Mouse (Mus musculus) testis, adult 2 months (tissue): ENCODE data around the gene Atf4. TPM values are rescaled to one million over a fixed set of nuclear protein-coding genes. Genes with fewer than 3 reads are reported as not detected.
A peak's percentile ranks its signal among the peaks of the same experiment; 100 is the strongest.

Experiments used
- H3K27ac ChIP-seq: fragments of 200-500 bp; 2 replicates; pipeline ENCODE4 v1.5.1; 2012; ENCODE audit warnings: low read depth, low read length; ENCODE audit not compliant: control insufficient read depth, insufficient read depth
- H3K27me3 ChIP-seq: fragments of 200-500 bp; 2 replicates; pipeline ENCODE4 v1.6.1; 2012; ENCODE audit warnings: mild to moderate bottlenecking, low read length, moderate library complexity; ENCODE audit not compliant: control insufficient read depth, insufficient read depth
- H3K36me3 ChIP-seq: fragments of 200-500 bp; 2 replicates; pipeline ENCODE4 v1.6.1; 2012; ENCODE audit warnings: mild to moderate bottlenecking, low read length; ENCODE audit not compliant: control insufficient read depth, insufficient read depth
- H3K4me1 ChIP-seq: fragments of 200-500 bp; 2 replicates; pipeline ENCODE4 v1.6.1; 2012; ENCODE audit warnings: low read length; ENCODE audit not compliant: control insufficient read depth, insufficient read depth
- H3K4me3 ChIP-seq: fragments of 200-500 bp; 2 replicates; pipeline ENCODE4 v1.5.1; 2012; ENCODE audit warnings: low read depth, mild to moderate bottlenecking, low read length, moderate library complexity, mixed read lengths; ENCODE audit not compliant: control insufficient read depth
- CTCF ChIP-seq: fragments of 200-500 bp; IDR thresholded peaks from 2 replicates; pipeline ENCODE4 v1.5.1; 2012; ENCODE audit warnings: low read depth, mild to moderate bottlenecking, inconsistent platforms, low read length, moderate library complexity; ENCODE audit not compliant: control insufficient read depth, insufficient read depth, insufficient replicate concordance
- POLR2A ChIP-seq: fragments of 200-500 bp; IDR thresholded peaks from 2 replicates; pipeline ENCODE4 v1.6.1; 2012; ENCODE audit warnings: low read depth, mild to moderate bottlenecking, inconsistent platforms, low read length, moderate library complexity; ENCODE audit not compliant: control insufficient read depth
- polyA plus RNA-seq: library from polyadenylated mRNA; depleted of rRNA; stranded (reverse); fragments of >200 nt; gene quantifications from 2 replicates; pipeline ENCODE4 v1.2.3, GENCODE M21; 2012; rRNA removed

Gene Atf4
- polyA plus RNA-seq, 1 experiment: 46.7 TPM

DNA sequence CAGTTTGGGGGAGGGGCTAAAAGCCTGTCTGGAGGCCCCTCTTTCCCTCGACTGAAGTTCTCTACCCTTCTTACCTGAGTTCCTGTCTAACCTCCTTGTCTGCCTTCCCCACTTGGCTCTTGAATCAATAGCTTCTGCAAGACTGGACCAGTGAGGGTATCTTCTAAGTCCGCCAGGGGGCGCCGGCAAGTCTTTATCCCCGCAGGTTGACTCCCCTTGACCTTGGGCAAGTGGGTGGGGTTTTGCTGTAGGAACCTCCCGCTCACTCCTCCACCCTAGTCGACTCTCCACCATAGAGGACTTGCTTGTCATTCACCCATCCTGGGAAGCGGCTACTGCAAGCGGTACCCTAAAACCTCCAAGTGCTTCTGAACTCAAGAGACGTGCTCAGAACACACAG lies 34.5 kb downstream of the Atf4 start:
- 0 out of 2 replicates have a peak, but pooled peaks cover 6% of the 10 kb centered on the region for H3K27me3 ChIP-seq
- peaks cover 16% of the 10 kb centered on the region for H3K4me1 ChIP-seq
- TF ChIP-seq POLR2A (no peak), CTCF (peak; percentile 54; the same call in 1 of the 2 replicates)
- H3K4me3 ChIP-seq: no peak overlapping the region
- H3K27ac ChIP-seq: no peak overlapping the region
- H3K36me3 ChIP-seq: no peaks in the 10 kb centered on the region

DNA sequence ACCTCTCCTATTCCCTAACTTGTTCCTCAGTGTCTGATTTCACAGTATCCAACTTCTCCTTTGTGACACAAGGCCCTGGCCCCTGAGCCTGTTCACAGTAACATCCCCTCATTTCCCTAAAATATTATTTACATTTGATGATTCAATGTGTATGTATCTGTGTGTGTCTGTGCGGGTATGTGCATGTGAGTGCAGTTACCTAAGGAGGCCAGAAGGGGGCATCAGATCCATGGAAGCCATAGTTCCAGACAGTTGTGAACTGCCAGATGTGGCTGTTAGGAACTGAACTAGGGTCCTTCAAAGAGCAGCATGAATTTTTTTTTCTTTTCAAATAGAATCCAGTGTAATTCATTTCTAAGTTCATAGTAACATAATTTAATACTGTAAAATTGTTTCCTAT lies 42.2 kb downstream of the Atf4 start:
- H3K27me3 ChIP-seq: no peaks in the 10 kb centered on the region
- H3K4me3 ChIP-seq: no peak overlapping the region
- H3K36me3 ChIP-seq: no peaks in the 10 kb centered on the region
- H3K4me1 ChIP-seq: no peaks in the 10 kb centered on the region
- no peak overlapping the region for H3K27ac ChIP-seq
- TF ChIP-seq CTCF: peak; percentile 36; the same call in 1 of the 2 replicates
- TF ChIP-seq POLR2A: no peak

DNA sequence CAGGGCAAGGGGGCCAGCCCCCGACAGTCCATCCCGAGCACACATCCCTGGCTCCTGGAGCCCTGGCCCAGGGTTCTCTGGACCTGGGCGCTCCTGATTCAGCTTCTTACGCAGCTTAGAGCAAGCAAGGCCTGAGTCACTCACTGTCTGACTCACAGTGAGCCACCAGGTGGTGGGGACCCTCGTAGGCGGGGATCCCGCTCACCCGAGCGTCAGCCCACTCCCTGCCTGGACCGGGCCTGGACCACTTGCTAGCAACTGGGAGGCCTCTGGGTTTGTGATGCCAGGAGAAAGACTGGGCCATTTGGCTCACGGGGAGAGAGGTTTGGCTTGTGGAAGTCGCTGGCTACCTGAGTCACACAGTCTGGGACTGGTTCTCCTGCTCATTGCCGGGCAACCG lies 48.8 kb downstream of the Atf4 start:
- no peaks in the 10 kb centered on the region for H3K27me3 ChIP-seq
- H3K27ac ChIP-seq: no peak overlapping the region
- TF ChIP-seq CTCF: no peak
- TF ChIP-seq POLR2A: no peak
- no peak overlapping the region for H3K4me3 ChIP-seq
- H3K4me1 ChIP-seq: peaks cover 7% of the 10 kb centered on the region
- H3K36me3 ChIP-seq: no peaks in the 10 kb centered on the region

DNA sequence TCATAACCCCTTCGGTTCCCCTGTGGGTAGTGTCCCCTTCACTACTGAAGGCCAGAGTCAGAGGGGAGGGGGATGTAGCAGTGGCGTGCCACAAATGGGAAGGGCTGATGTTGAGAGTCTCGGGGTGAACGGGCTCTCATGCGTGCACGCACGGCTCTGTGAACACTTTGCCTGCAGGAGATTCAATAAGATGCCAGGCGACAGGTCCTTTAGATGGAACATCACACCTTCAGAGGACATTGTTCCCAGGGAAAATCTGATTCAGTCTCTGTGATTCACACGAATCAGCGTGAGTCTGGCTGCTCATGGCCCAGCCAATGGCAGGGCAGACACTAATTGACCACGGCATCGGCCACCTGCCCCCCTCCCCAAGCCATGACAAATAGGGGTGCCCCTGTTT lies 49.2 kb downstream of the Atf4 start:
- no peaks in the 10 kb centered on the region for H3K27me3 ChIP-seq
- no peak for TF ChIP-seq POLR2A
- TF ChIP-seq CTCF: no peak
- H3K4me3 ChIP-seq: no peak overlapping the region
- no peaks in the 10 kb centered on the region for H3K36me3 ChIP-seq
- no peak overlapping the region for H3K27ac ChIP-seq
- H3K4me1 ChIP-seq: peaks cover 7% of the 10 kb centered on the region

DNA sequence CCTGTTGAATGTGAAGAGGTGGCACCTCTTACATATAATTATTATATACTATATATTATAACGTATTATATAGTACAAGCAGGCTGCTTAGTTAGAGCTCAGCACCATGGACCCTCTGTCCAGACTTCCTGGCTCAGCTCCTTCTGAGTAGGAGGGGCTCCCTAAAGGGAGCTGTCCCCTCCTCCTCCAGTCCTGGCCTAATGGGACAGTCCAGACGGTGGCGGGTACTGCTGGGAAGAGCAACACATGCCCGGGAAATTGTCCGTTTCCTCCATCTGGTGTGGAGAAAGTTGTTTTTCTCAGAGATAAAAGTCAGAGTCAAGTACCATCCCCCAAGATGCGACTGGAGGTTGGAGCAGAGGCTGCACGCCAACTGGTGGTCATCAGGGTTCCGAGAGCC lies 51.2 kb downstream of the Atf4 start:
- Histone ChIP-seq H3K27me3 (no peaks in the 10 kb centered on the region), H3K4me3 (no peak overlapping the region), H3K36me3 (no peaks in the 10 kb centered on the region), H3K27ac (no peak overlapping the region), H3K4me1 (peaks cover 7% of the 10 kb centered on the region)
- no peak for TF ChIP-seq CTCF
- no peak for TF ChIP-seq POLR2A

Other genes starting within 250 kb of the Atf4 start
- 1.6 and 1.9 TPM in 2 replicates for gene Pdgfb, start 240.2 kb upstream of the Atf4 start, polyA plus RNA-seq
- gene Syngr1, start 163.8 kb upstream of the Atf4 start, polyA plus RNA-seq: 7.9 and 8.5 TPM in 2 replicates
- gene Rpl3, start 163.3 kb upstream of the Atf4 start, polyA plus RNA-seq: 122 and 154 TPM in 2 replicates
- gene Tab1, start 122.1 kb upstream of the Atf4 start, polyA plus RNA-seq: 4.0 and 4.7 TPM in 2 replicates
- gene Mgat3, start 81.5 kb upstream of the Atf4 start, polyA plus RNA-seq: 0.38 and 0.95 TPM in 2 replicates
- 38.4 and 43.6 TPM in 2 replicates for gene Mief1, start 21.2 kb upstream of the Atf4 start, polyA plus RNA-seq
- not detected in 2 replicates for gene AC140267.1, start 19.3 kb upstream of the Atf4 start, polyA plus RNA-seq
- gene Rps19bp1, start 9.1 kb downstream of the Atf4 start, polyA plus RNA-seq: 13.6 and 14.5 TPM in 2 replicates
- 1.1 and 1.2 TPM in 2 replicates for gene Cacna1i, start 32.1 kb downstream of the Atf4 start, polyA plus RNA-seq